Mouse (Mus musculus) stomach, embryonic 14.5 days (tissue): ENCODE measurements around the gene Olfr649. TPM values are rescaled to one million over a fixed set of nuclear protein-coding genes. Genes with fewer than 3 reads are reported as not detected.

Experiments
- ATAC-seq: fragments of 200-750 bp; cut with Nextera tagmentation; 2 replicates; pipeline ENCODE4 v1.8.0; 2017; ENCODE audit warnings: low read depth, moderate TSS enrichment; ENCODE audit not compliant: insufficient number of reproducible peaks, insufficient read depth, low FRiP score
- H3K27ac ChIP-seq: fragments of 300-500 bp; sonication (generic); 2 replicates; pipeline ENCODE4 v1.5.1; 2014; ENCODE audit warnings: mild to moderate bottlenecking, low read length, moderate library complexity, mixed read lengths
- H3K27me3 ChIP-seq: fragments of 300-500 bp; sonication (generic); 2 replicates; pipeline ENCODE4 v1.6.1; 2014; ENCODE audit warnings: low read length, control low read depth, mixed read lengths; ENCODE audit not compliant: control insufficient read depth, insufficient read depth
- H3K36me3 ChIP-seq: fragments of 300-500 bp; sonication (generic); 2 replicates; pipeline ENCODE4 v1.6.1; 2014; ENCODE audit warnings: mild to moderate bottlenecking, control low read depth, low read length, moderate library complexity, mixed read lengths; ENCODE audit not compliant: control insufficient read depth, insufficient read depth
- H3K4me1 ChIP-seq: fragments of 300-500 bp; sonication (generic); 2 replicates; pipeline ENCODE4 v1.6.1; 2014; ENCODE audit warnings: low read length, control low read depth, mixed read lengths; ENCODE audit not compliant: control insufficient read depth, insufficient read depth
- H3K4me2 ChIP-seq: fragments of 300-500 bp; sonication (generic); replicated peaks from 2 replicates; pipeline ENCODE4 v1.6.1; 2014; ENCODE audit warnings: low read depth, low read length, control low read depth
- H3K4me3 ChIP-seq: fragments of 300-500 bp; sonication (generic); 2 replicates; pipeline ENCODE4 v1.5.1; 2014; ENCODE audit warnings: low read depth, low read length, control low read depth
- H3K9ac ChIP-seq: fragments of 300-500 bp; sonication (generic); replicated peaks from 2 replicates; pipeline ENCODE4 v1.6.1; 2014; ENCODE audit warnings: low read depth, mild to moderate bottlenecking, control low read depth, low read length, moderate library complexity, mixed read lengths
- H3K9me3 ChIP-seq: fragments of 300-500 bp; sonication (generic); 2 replicates; pipeline ENCODE4 v1.6.1; 2016; ENCODE audit warnings: low read depth, low read length, control low read depth; ENCODE audit not compliant: control insufficient read depth
- WGBS: fragments of 180-500 bp; shearing (Covaris S2); extraction: QIAGEN DNeasy Blood & Tissue Kit; methylation state at CpG from one replicate; pipeline ENCODE4 v1.1.7; 2014; 5-methylcytosine and 5-hydroxymethylcytosine counted together
- polyA plus RNA-seq: library from polyadenylated mRNA; unstranded; fragments of >200 nt; fragmentation: Nextera tagmentation; extraction: Ambion mirVana; gene quantifications from 2 replicates; pipeline ENCODE4 v1.2.1, GENCODE M21; 2014

Gene Olfr649
- polyA plus RNA-seq, 1 experiment from 2014 or later: not detected

- Histone ChIP-seq H3K4me3 (no peak within 1 kb of the TSS), H3K4me2 (no peak within 1 kb of the TSS), H3K36me3 (no peaks in the 10 kb centered on the region), H3K9me3 (no peaks in the 10 kb centered on the region), H3K27ac (no peak within 1 kb of the TSS), H3K9ac (no peak within 1 kb of the TSS), H3K27me3 (no peaks in the 10 kb centered on the region), H3K4me1 (no peaks in the 10 kb centered on the region)
- 84% methylated on average over 2 of the region's 2 CpGs for WGBS
- no peak for ATAC-seq
Measured at GRCm38 (mm10) chr7:104150456-104150855, 45.3 kb downstream of the Olfr649 start, which contains the start of gene Ubqlnl. Gene Ubqlnl (minus strand): TSS chr7:104150556.

- no peaks in the 10 kb centered on the region for H3K27me3 ChIP-seq
- no peak within 1 kb of the TSS for H3K9ac ChIP-seq
- 77% methylated on average over 3 of the region's 3 CpGs for WGBS
- no peaks in the 10 kb centered on the region for H3K36me3 ChIP-seq
- ATAC-seq: no peak
- no peak within 1 kb of the TSS for H3K4me2 ChIP-seq
- H3K9me3 ChIP-seq: no peaks in the 10 kb centered on the region
- H3K4me3 ChIP-seq: no peak within 1 kb of the TSS
- no peak within 1 kb of the TSS for H3K27ac ChIP-seq
- H3K4me1 ChIP-seq: no peaks in the 10 kb centered on the region
Measured at GRCm38 (mm10) chr7:104143179-104143578, 52.6 kb downstream of the Olfr649 start, which contains the start of gene Ubqln3. Gene Ubqln3 (minus strand): TSS chr7:104143279.

Other genes with a start within 250 kb of the Olfr649 start
- gene Olfr635, start 224.8 kb downstream of the Olfr649 start, polyA plus RNA-seq: not detected in 2 replicates
- not detected in 2 replicates for gene Olfr638, start 197.2 kb downstream of the Olfr649 start, polyA plus RNA-seq
- gene Olfr639, start 178.7 kb downstream of the Olfr649 start, polyA plus RNA-seq: 0.03 TPM in 1 of 2 replicates, not detected in the other
- not detected in 2 replicates for gene Olfr640, start 170.4 kb downstream of the Olfr649 start, polyA plus RNA-seq
- gene Olfr641, start 160.5 kb downstream of the Olfr649 start, polyA plus RNA-seq: not detected in 2 replicates
- not detected in 2 replicates for gene Olfr642, start 143.3 kb downstream of the Olfr649 start, polyA plus RNA-seq
- gene 4930516K23Rik, start 134.5 kb downstream of the Olfr649 start, polyA plus RNA-seq: not detected in 2 replicates
- gene Olfr644, start 124.1 kb downstream of the Olfr649 start, polyA plus RNA-seq: not detected in 2 replicates
- not detected in 2 replicates for gene Olfr645, start 110.5 kb downstream of the Olfr649 start, polyA plus RNA-seq
- not detected in 2 replicates for gene Olfr646, start 91.1 kb downstream of the Olfr649 start, polyA plus RNA-seq
- gene Ubqln5, start 66.2 kb downstream of the Olfr649 start, polyA plus RNA-seq: not detected in 2 replicates
- gene Olfr643, start 58.6 kb downstream of the Olfr649 start, polyA plus RNA-seq: not detected in 2 replicates
- not detected in 2 replicates for gene Ubqln3, start 52.7 kb downstream of the Olfr649 start, polyA plus RNA-seq
- not detected in 2 replicates for gene Ubqlnl, start 45.4 kb downstream of the Olfr649 start, polyA plus RNA-seq
- gene Olfm5, start 31.2 kb downstream of the Olfr649 start, polyA plus RNA-seq: not detected in 2 replicates
- 0.25 and 0.34 TPM in 2 replicates for gene Olfr648, start 12.6 kb downstream of the Olfr649 start, polyA plus RNA-seq
- gene Trim6, start 22.8 kb upstream of the Olfr649 start, polyA plus RNA-seq: 1.3 and 1.4 TPM in 2 replicates
- gene Trim34a, start 48.5 kb upstream of the Olfr649 start, polyA plus RNA-seq: 1.8 and 1.9 TPM in 2 replicates
- gene Trim5, start 92.1 kb upstream of the Olfr649 start, polyA plus RNA-seq: 0.31 and 0.36 TPM in 2 replicates
- 6.2 and 7.1 TPM in 2 replicates for gene Trim12a, start 119.5 kb upstream of the Olfr649 start, polyA plus RNA-seq
- gene Trim34b, start 133.5 kb upstream of the Olfr649 start, polyA plus RNA-seq: not detected in 2 replicates
- gene Trim12c, start 157.4 kb upstream of the Olfr649 start, polyA plus RNA-seq: 2.6 and 3.1 TPM in 2 replicates
- 0.11 and 0.22 TPM in 2 replicates for gene Trim30b, start 173.9 kb upstream of the Olfr649 start, polyA plus RNA-seq
- 0.20 TPM in 1 of 2 replicates, not detected in the other for gene Trim30c, start 204.9 kb upstream of the Olfr649 start, polyA plus RNA-seq